Mouse (Mus musculus): ENCODE measurements around the gene Rnf169. TPM values are rescaled to one million over a fixed set of nuclear protein-coding genes. Genes with fewer than 3 reads are reported as not detected.

Gene Rnf169
- polyA plus RNA-seq, 1 experiment from 2014 or later = 5.6 TPM

GRCm38 (mm10) chr7:99890168-99890755 lies 90.0 kb downstream of the Rnf169 start:
- Histone ChIP-seq H3K4me1 (no peaks in the 10 kb centered on the region; the same call in 1 of the 2 replicates), H3K27ac (replicated peaks) (no peak overlapping the region), H3K27me3 (no peaks in the 10 kb centered on the region), H3K4me3 (replicated peaks) (no peak overlapping the region), H3K4me2 (replicated peaks) (no peak overlapping the region), H3K9me3 (replicated peaks) (no peaks in the 10 kb centered on the region), H3K36me3 (no peaks in the 10 kb centered on the region), H3K9ac (no peak overlapping the region)
- no peak for ATAC-seq (ENCODE audit: insufficient number of reproducible peaks, low FRiP score, low TSS enrichment, low read depth)
- WGBS = 43% methylated on average over 3 of the region's 3 CpGs

DNA sequence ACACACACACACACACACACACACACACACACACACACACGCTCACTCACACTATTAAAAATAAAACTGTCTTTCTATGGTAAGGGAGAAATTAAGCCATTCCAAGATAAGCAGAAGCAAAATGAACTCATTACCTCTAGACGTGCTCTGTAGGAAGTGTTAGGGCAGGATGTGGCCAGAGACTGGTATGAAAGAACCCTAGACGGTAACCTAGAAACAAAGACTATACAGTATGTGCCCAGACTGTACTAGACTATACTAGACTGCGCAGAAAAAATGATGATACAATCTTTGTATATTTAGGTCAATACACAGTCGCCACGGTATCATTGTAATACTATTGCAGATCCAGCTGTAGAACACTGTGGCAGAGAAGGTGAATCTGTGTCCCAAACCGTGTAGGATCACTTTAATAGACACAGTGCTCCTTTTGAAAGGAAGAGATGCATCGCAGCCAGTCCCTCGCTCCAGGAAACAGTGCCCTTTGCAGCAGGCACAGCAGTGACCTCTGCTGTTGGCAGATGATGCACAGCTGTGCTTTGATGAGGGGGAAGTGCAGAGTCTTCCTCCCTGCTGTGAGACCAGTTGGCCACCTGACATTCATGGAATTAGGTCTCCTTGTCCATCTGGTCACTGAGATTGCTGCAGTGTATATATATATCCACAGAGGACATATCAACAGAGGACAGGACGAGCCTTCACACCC lies 90.9 kb downstream of the Rnf169 start:
- no peak for ATAC-seq (ENCODE audit: insufficient number of reproducible peaks, low FRiP score, low TSS enrichment, low read depth)
- no peaks in the 10 kb centered on the region for H3K27me3 ChIP-seq
- H3K4me1 ChIP-seq = no peaks in the 10 kb centered on the region; the same call in 1 of the 2 replicates
- H3K4me2 ChIP-seq (replicated peaks) = no peak overlapping the region
- H3K9ac ChIP-seq = no peak overlapping the region
- H3K36me3 ChIP-seq = no peaks in the 10 kb centered on the region
- no peaks in the 10 kb centered on the region for H3K9me3 ChIP-seq (replicated peaks)
- WGBS = 41% methylated on average over 10 of the region's 10 CpGs
- no peak overlapping the region for H3K27ac ChIP-seq (replicated peaks)
- H3K4me3 ChIP-seq (replicated peaks) = no peak overlapping the region

GRCm38 (mm10) chr7:99887743-99888142 lies 92.5 kb downstream of the Rnf169 start:
- no peak for ATAC-seq (ENCODE audit: insufficient number of reproducible peaks, low FRiP score, low TSS enrichment, low read depth)
- Histone ChIP-seq H3K4me2 (replicated peaks) (no peak overlapping the region), H3K27me3 (no peaks in the 10 kb centered on the region), H3K9ac (no peak overlapping the region), H3K4me1 (no peaks in the 10 kb centered on the region; the same call in 1 of the 2 replicates), H3K36me3 (no peaks in the 10 kb centered on the region), H3K4me3 (replicated peaks) (no peak overlapping the region), H3K9me3 (replicated peaks) (no peaks in the 10 kb centered on the region), H3K27ac (replicated peaks) (no peak overlapping the region)

GRCm38 (mm10) chr7:99887230-99887735 lies 93.0 kb downstream of the Rnf169 start:
- no peak overlapping the region for H3K27ac ChIP-seq (replicated peaks)
- H3K9ac ChIP-seq = no peak overlapping the region
- no peaks in the 10 kb centered on the region; the same call in 1 of the 2 replicates for H3K4me1 ChIP-seq
- no peak for ATAC-seq (ENCODE audit: insufficient number of reproducible peaks, low FRiP score, low TSS enrichment, low read depth)
- H3K4me3 ChIP-seq (replicated peaks) = no peak overlapping the region
- no peak overlapping the region for H3K4me2 ChIP-seq (replicated peaks)
- WGBS = 59% methylated on average over 2 of the region's 2 CpGs
- H3K9me3 ChIP-seq (replicated peaks) = no peaks in the 10 kb centered on the region
- H3K27me3 ChIP-seq = no peaks in the 10 kb centered on the region
- no peaks in the 10 kb centered on the region for H3K36me3 ChIP-seq

DNA sequence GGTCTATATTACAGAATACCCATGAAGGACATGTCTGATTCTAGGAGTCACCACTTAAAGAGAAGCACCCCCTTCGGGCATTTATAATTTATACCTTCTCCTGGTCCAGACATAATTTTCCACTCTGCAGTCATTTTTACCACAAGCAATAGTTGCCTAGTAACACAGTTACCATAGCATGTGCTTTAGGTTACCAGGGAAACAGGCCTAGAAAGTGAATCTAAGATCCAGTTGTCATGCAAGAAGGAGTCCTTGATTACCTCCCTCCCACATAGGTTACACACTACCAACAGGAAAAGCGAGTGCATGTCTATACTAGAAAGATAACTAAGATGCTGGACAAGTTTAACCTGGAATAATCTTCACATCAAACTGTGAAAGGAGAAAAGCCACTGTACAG lies 102.0 kb downstream of the Rnf169 start:
- ATAC-seq (ENCODE audit: insufficient number of reproducible peaks, low FRiP score, low TSS enrichment, low read depth) = no peak
- H3K36me3 ChIP-seq = no peaks in the 10 kb centered on the region
- no peaks in the 10 kb centered on the region for H3K9me3 ChIP-seq (replicated peaks)
- no peaks in the 10 kb centered on the region for H3K27me3 ChIP-seq
- H3K4me1 ChIP-seq = no peaks in the 10 kb centered on the region
- no peak overlapping the region for H3K4me3 ChIP-seq (replicated peaks)
- no peak overlapping the region for H3K4me2 ChIP-seq (replicated peaks)
- no peak overlapping the region for H3K27ac ChIP-seq (replicated peaks)
- 44% methylated on average over 2 of the region's 2 CpGs for WGBS
- H3K9ac ChIP-seq = no peak overlapping the region

GRCm38 (mm10) chr7:99876345-99876744 lies 103.9 kb downstream of the Rnf169 start:
- Histone ChIP-seq H3K9me3 (replicated peaks) (no peaks in the 10 kb centered on the region), H3K4me2 (replicated peaks) (no peak overlapping the region), H3K36me3 (no peaks in the 10 kb centered on the region), H3K27ac (replicated peaks) (no peak overlapping the region), H3K4me3 (replicated peaks) (no peak overlapping the region), H3K27me3 (no peaks in the 10 kb centered on the region), H3K4me1 (no peaks in the 10 kb centered on the region), H3K9ac (no peak overlapping the region)
- 2% methylated on average over 3 of the region's 3 CpGs for WGBS
- no peak for ATAC-seq (ENCODE audit: insufficient number of reproducible peaks, low FRiP score, low TSS enrichment, low read depth)

DNA sequence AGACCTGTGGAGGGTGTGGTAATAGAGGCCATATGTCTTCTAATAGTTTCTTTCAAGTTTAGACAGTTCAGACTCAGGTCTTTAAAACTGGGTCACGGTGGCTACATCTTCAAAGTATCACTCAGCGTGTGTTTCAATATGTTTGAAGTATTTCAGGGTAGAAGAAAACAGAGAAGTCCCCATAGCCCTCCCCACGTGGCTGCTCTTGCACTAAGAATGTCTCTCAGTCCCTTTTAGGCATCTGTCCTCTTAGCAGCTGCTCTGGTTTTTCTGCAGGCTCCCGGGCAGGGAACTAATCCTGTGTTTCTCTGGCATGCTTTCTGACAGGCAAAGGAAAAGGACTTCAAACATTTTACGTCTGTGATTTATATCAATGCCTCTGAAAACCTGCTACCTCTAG lies 104.4 kb downstream of the Rnf169 start:
- no peak overlapping the region for H3K4me3 ChIP-seq (replicated peaks)
- no peak overlapping the region for H3K27ac ChIP-seq (replicated peaks)
- WGBS = 19% methylated on average over 5 of the region's 5 CpGs
- no peak overlapping the region for H3K4me2 ChIP-seq (replicated peaks)
- no peaks in the 10 kb centered on the region for H3K4me1 ChIP-seq
- H3K27me3 ChIP-seq = no peaks in the 10 kb centered on the region
- H3K9me3 ChIP-seq (replicated peaks) = no peaks in the 10 kb centered on the region
- H3K9ac ChIP-seq = no peak overlapping the region
- H3K36me3 ChIP-seq = no peaks in the 10 kb centered on the region
- no peak for ATAC-seq (ENCODE audit: insufficient number of reproducible peaks, low FRiP score, low TSS enrichment, low read depth)

DNA sequence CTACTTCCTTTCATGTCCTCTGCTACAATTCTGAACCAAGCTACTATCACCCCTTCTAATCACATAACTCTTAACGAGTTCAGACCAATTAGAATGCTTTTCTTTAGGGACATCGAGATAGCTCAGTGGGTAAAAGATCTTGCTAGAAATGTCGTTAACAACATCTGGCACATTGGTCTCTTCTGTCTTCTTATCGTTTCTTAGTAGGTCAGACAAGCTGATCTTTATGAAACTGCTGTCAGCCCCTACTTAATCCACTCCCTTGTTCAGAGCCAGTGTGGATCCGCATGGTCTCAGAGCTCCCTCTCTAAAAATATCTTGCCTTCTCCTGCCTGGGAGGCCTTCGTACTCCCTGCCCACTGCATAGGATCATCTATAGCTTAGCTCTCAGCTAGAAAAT lies 106.3 kb downstream of the Rnf169 start:
- no peak for ATAC-seq (ENCODE audit: insufficient number of reproducible peaks, low FRiP score, low TSS enrichment, low read depth)
- H3K9me3 ChIP-seq (replicated peaks) = no peaks in the 10 kb centered on the region
- no peaks in the 10 kb centered on the region for H3K36me3 ChIP-seq
- H3K9ac ChIP-seq = no peak overlapping the region
- H3K27ac ChIP-seq (replicated peaks) = no peak overlapping the region
- H3K4me2 ChIP-seq (replicated peaks) = no peak overlapping the region
- H3K4me3 ChIP-seq (replicated peaks) = no peak overlapping the region
- 67% methylated on average over 6 of the region's 6 CpGs for WGBS
- H3K4me1 ChIP-seq = no peaks in the 10 kb centered on the region
- no peaks in the 10 kb centered on the region for H3K27me3 ChIP-seq

Other genes with a start within 250 kb of the Rnf169 start
- gene Olfr521, start 216.9 kb downstream of the Rnf169 start, polyA plus RNA-seq (2015; fragmentation: Nextera tagmentation; extraction: Ambion mirVana) = not detected in 2 replicates
- 3.2 and 3.5 TPM in 2 replicates for gene Neu3, start 152.0 kb downstream of the Rnf169 start, polyA plus RNA-seq (2015; fragmentation: Nextera tagmentation; extraction: Ambion mirVana)
- 0.43 and 0.65 TPM in 2 replicates for gene Xrra1, start 121.3 kb downstream of the Rnf169 start, polyA plus RNA-seq (2015; fragmentation: Nextera tagmentation; extraction: Ambion mirVana)
- 315 and 334 TPM in 2 replicates for gene Spcs2, start 117.0 kb downstream of the Rnf169 start, polyA plus RNA-seq (2015; fragmentation: Nextera tagmentation; extraction: Ambion mirVana)
- 1.8 and 1.9 TPM in 2 replicates for gene Chrdl2, start 25.7 kb upstream of the Rnf169 start, polyA plus RNA-seq (2015; fragmentation: Nextera tagmentation; extraction: Ambion mirVana)
- 49.9 and 50.6 TPM in 2 replicates for gene Pold3, start 141.1 kb upstream of the Rnf169 start, polyA plus RNA-seq (2015; fragmentation: Nextera tagmentation; extraction: Ambion mirVana)
- gene Lipt2, start 178.8 kb upstream of the Rnf169 start, polyA plus RNA-seq (2015; fragmentation: Nextera tagmentation; extraction: Ambion mirVana) = 19.3 and 23.6 TPM in 2 replicates
- 16.2 and 17.6 TPM in 2 replicates for gene Kcne3, start 196.1 kb upstream of the Rnf169 start, polyA plus RNA-seq (2015; fragmentation: Nextera tagmentation; extraction: Ambion mirVana)
- gene Pgm2l1, start 246.9 kb upstream of the Rnf169 start, polyA plus RNA-seq (2015; fragmentation: Nextera tagmentation; extraction: Ambion mirVana) = 2.8 and 3.4 TPM in 2 replicates

All from embryonic facial prominence, embryonic 15.5 days (tissue).